ENCODE assay signal across 12 mouse cellular contexts in the genomic region with DNA sequence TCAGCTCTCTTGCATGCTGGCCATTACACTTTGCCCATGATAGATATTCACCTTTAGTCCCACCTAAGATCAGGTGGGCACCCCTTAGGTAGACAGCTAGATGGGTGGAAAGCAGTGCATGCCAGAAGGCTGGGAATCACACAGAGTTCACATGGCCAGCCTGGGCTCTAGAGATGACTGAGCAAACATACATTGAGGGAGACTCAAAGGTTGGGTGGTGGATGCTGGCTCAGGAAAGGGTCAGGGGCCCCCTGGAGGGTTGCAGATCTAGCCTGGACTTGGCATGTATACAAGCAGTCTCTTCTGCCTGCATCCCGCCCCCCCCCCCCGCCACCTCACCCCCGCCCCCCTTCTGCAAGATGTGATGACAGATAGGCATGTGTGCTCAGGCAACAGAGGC. TPM values are rescaled to one million over a fixed set of nuclear protein-coding genes. Genes with fewer than 3 reads are reported as not detected.
DNase-seq lines count a peak whose midpoint lies in the region; ATAC-seq and TF ChIP-seq lines count a peak whose summit lies in the region.
"Had no signal": no experiment of that assay in that cellular context is flagged by ENCODE, and none has a peak within 500 bp of the region (broad histone marks: within the 10 kb centered on the region; RNA-seq: fewer than 3 reads in every experiment).

No protein-coding gene starts in this region.

- TF ChIP-seq POLR2A in ES-Bruce4 (IDR thresholded peaks at IDR 0.05; ENCODE audit: insufficient read depth, low read length) = no peak

- ATAC-seq in forebrain, embryonic 12.5 days (ENCODE audit: low FRiP score) = no peak
- no peak for ATAC-seq in kidney, embryonic 14.5 days (ENCODE audit: low FRiP score, low TSS enrichment)
- 0 out of 2 replicates have a peak, but pooled peaks have one; percentile 18 for ATAC-seq in intestine, embryonic 16.5 days
- ATAC-seq: lung, postnatal 0 days had no signal

- no peaks in the 10 kb centered on the region for H3K9me3 ChIP-seq in forebrain, embryonic 12.5 days
- no peaks in the 10 kb centered on the region for H3K9me3 ChIP-seq in forebrain, embryonic 10.5 days
- H3K9me3 ChIP-seq in kidney, embryonic 14.5 days (ENCODE audit: control insufficient read depth, low read length) = no peaks in the 10 kb centered on the region
- no peaks in the 10 kb centered on the region for H3K9me3 ChIP-seq in ES-Bruce4 (replicated peaks; ENCODE audit: control insufficient read depth, insufficient read depth, low read length, poor library complexity, severe bottlenecking)
- no peaks in the 10 kb centered on the region for H3K9me3 ChIP-seq in intestine, embryonic 16.5 days (ENCODE audit: control insufficient read depth, low read length)

- H3K4me1 ChIP-seq in forebrain, embryonic 12.5 days = peaks cover 11% of the 10 kb centered on the region
- H3K4me1 ChIP-seq in forebrain, embryonic 10.5 days = peaks cover 22% of the 10 kb centered on the region
- H3K4me1 ChIP-seq in kidney, embryonic 14.5 days (ENCODE audit: control insufficient read depth, insufficient read depth, low read length) = peaks cover 9% of the 10 kb centered on the region; the same call in 1 of the 2 replicates
- no peaks in the 10 kb centered on the region for H3K4me1 ChIP-seq in ES-Bruce4 (ENCODE audit: control insufficient read depth, insufficient read depth, low read length)
- peaks cover 5% of the 10 kb centered on the region; the same call in 1 of the 2 replicates for H3K4me1 ChIP-seq in intestine, embryonic 16.5 days (ENCODE audit: control insufficient read depth, insufficient read depth, low read length)

- H3K4me2 ChIP-seq in forebrain, embryonic 12.5 days = peak overlapping the region; percentile 54; the same call in 1 of the 2 replicates
- H3K4me2 ChIP-seq in kidney, embryonic 14.5 days (replicated peaks; ENCODE audit: low read depth, low read length) = no peak overlapping the region
- no peak overlapping the region for H3K4me2 ChIP-seq in intestine, embryonic 16.5 days (ENCODE audit: low read depth, low read length)

- no peak overlapping the region for H3K27ac ChIP-seq in forebrain, embryonic 12.5 days
- no peak overlapping the region for H3K27ac ChIP-seq in forebrain, embryonic 10.5 days
- H3K27ac ChIP-seq in kidney, embryonic 14.5 days (ENCODE audit: low read depth, low read length) = no peak overlapping the region
- no peak overlapping the region for H3K27ac ChIP-seq in ES-Bruce4 (ENCODE audit: insufficient read depth, low read length)
- no peak overlapping the region for H3K27ac ChIP-seq in intestine, embryonic 16.5 days (ENCODE audit: low read length)

- TF ChIP-seq CTCF in ES-Bruce4 (IDR thresholded peaks at IDR 0.05; ENCODE audit: low read depth, low read length) = no peak

- WGBS in forebrain, embryonic 12.5 days = 33% methylated on average over 1 of the region's 3 CpGs
- WGBS in forebrain, embryonic 10.5 days = 40% methylated on average over 1 of the region's 3 CpGs
- 0% methylated on average over 3 of the region's 3 CpGs for WGBS in kidney, embryonic 14.5 days
- WGBS in intestine, embryonic 16.5 days = 0% methylated on average over 2 of the region's 3 CpGs

- no peak overlapping the region for H3K4me3 ChIP-seq in forebrain, embryonic 12.5 days (replicated peaks)
- no peak overlapping the region for H3K4me3 ChIP-seq in forebrain, embryonic 10.5 days
- peak overlapping the region; percentile 44; the same call in 1 of the 2 replicates for H3K4me3 ChIP-seq in kidney, embryonic 14.5 days (ENCODE audit: low read length)
- 0 out of 2 replicates have a peak overlapping the region, but pooled peaks have one; percentile 76 for H3K4me3 ChIP-seq in ES-Bruce4 (ENCODE audit: low read depth, low read length)
- H3K4me3 ChIP-seq in intestine, embryonic 16.5 days (ENCODE audit: low read length) = no peak overlapping the region

- DNase-seq in forebrain, embryonic 10.5 days (ENCODE audit: extremely low spot score, low spot score) = no peak
- no peak for DNase-seq in kidney, adult 18-20 months
- no peak for DNase-seq in spleen, postnatal 10 days (ENCODE audit: low spot score in 2 of 2)
- no peak for DNase-seq in thymus, postnatal 0 days (ENCODE audit: low spot score)
- DNase-seq: adrenal gland, postnatal 36 days; layer of hippocampus, postnatal 36 days; right cerebral cortex, postnatal 25 days had no signal

- H3K27me3 ChIP-seq in forebrain, embryonic 12.5 days = peaks cover 54% of the 10 kb centered on the region
- H3K27me3 ChIP-seq in forebrain, embryonic 10.5 days (ENCODE audit: poor library complexity, severe bottlenecking) = peaks cover 62% of the 10 kb centered on the region
- peaks cover 37% of the 10 kb centered on the region for H3K27me3 ChIP-seq in kidney, embryonic 14.5 days (ENCODE audit: control insufficient read depth, insufficient read depth, low read length)
- no peaks in the 10 kb centered on the region for H3K27me3 ChIP-seq in ES-Bruce4 (ENCODE audit: control insufficient read depth, insufficient read depth, low read length, poor library complexity, severe bottlenecking)
- H3K27me3 ChIP-seq in intestine, embryonic 16.5 days (replicated peaks; ENCODE audit: control insufficient read depth, insufficient read depth, low read length) = peaks cover 38% of the 10 kb centered on the region

- H3K36me3 ChIP-seq in forebrain, embryonic 12.5 days (replicated peaks) = no peaks in the 10 kb centered on the region
- no peaks in the 10 kb centered on the region for H3K36me3 ChIP-seq in forebrain, embryonic 10.5 days (replicated peaks)
- no peaks in the 10 kb centered on the region for H3K36me3 ChIP-seq in kidney, embryonic 14.5 days (ENCODE audit: control insufficient read depth, insufficient read depth, low read length)
- no peaks in the 10 kb centered on the region for H3K36me3 ChIP-seq in ES-Bruce4 (ENCODE audit: control insufficient read depth, insufficient read depth, low read length, poor library complexity, severe bottlenecking)
- no peaks in the 10 kb centered on the region for H3K36me3 ChIP-seq in intestine, embryonic 16.5 days (ENCODE audit: control insufficient read depth, insufficient read depth, low read length)

- H3K9ac ChIP-seq in forebrain, embryonic 12.5 days = no peak overlapping the region
- no peak overlapping the region for H3K9ac ChIP-seq in kidney, embryonic 14.5 days (ENCODE audit: low read depth, low read length)
- no peak overlapping the region for H3K9ac ChIP-seq in ES-Bruce4 (ENCODE audit: low read depth, poor library complexity, severe bottlenecking)
- H3K9ac ChIP-seq in intestine, embryonic 16.5 days (ENCODE audit: low read depth, low read length) = no peak overlapping the region

- TF ChIP-seq EP300 in ES-Bruce4 (IDR thresholded peaks at IDR 0.05; ENCODE audit: insufficient read depth, low read depth, low read length) = no peak

RNA-seq across cellular contexts. Expression of gene A930017K11Rik, which starts 1.7 kb away (rescaled TPM):
- polyA plus RNA-seq in forebrain, embryonic 12.5 days (2016; fragmentation: Nextera tagmentation; extraction: Ambion mirVana) = 0.08 and 0.13 TPM in 2 replicates
- 0.09 and 0.14 TPM in 2 replicates for polyA plus RNA-seq in forebrain, embryonic 10.5 days (2016; fragmentation: Nextera tagmentation; extraction: Ambion mirVana)
- polyA plus RNA-seq in kidney, embryonic 14.5 days (2014; fragmentation: Nextera tagmentation; extraction: Ambion mirVana) = 2.8 and 4.4 TPM in 2 replicates
- not detected in 2 replicates for polyA plus RNA-seq in ES-Bruce4 (2011; ENCODE audit: insufficient read depth, insufficient read length, low read depth, missing spikeins)
- polyA plus RNA-seq in intestine, embryonic 16.5 days (2015; fragmentation: Nextera tagmentation; extraction: Ambion mirVana) = 0.21 and 0.22 TPM in 2 replicates
- not detected in 2 replicates for polyA plus RNA-seq in thymus, postnatal 0 days (2015; fragmentation: Nextera tagmentation; extraction: Ambion mirVana)
- polyA plus RNA-seq: lung, postnatal 0 days had no signal

RNA-seq across cellular contexts. Expression of gene Nhlrc4, which starts 5.9 kb away (rescaled TPM):
- polyA plus RNA-seq in forebrain, embryonic 12.5 days (2016; fragmentation: Nextera tagmentation; extraction: Ambion mirVana) = 0.09 and 0.72 TPM in 2 replicates
- polyA plus RNA-seq in forebrain, embryonic 10.5 days (2016; fragmentation: Nextera tagmentation; extraction: Ambion mirVana) = 0.89 TPM in 1 of 2 replicates, not detected in the other
- polyA plus RNA-seq in kidney, embryonic 14.5 days (2014; fragmentation: Nextera tagmentation; extraction: Ambion mirVana) = 0.28 and 0.43 TPM in 2 replicates
- 1.2 TPM in 1 of 2 replicates, not detected in the other for polyA plus RNA-seq in ES-Bruce4 (2011; ENCODE audit: insufficient read depth, insufficient read length, low read depth, missing spikeins)
- 0.73 TPM in 1 of 2 replicates, not detected in the other for polyA plus RNA-seq in intestine, embryonic 16.5 days (2015; fragmentation: Nextera tagmentation; extraction: Ambion mirVana)
- 0.36 and 0.46 TPM in 2 replicates for polyA plus RNA-seq in thymus, postnatal 0 days (2015; fragmentation: Nextera tagmentation; extraction: Ambion mirVana)

RNA-seq across cellular contexts. Expression of gene Pigq, which starts 6.0 kb away (rescaled TPM):
- 51.4 and 53.0 TPM in 2 replicates for polyA plus RNA-seq in forebrain, embryonic 12.5 days (2016; fragmentation: Nextera tagmentation; extraction: Ambion mirVana)
- 68.4 and 75.6 TPM in 2 replicates for polyA plus RNA-seq in forebrain, embryonic 10.5 days (2016; fragmentation: Nextera tagmentation; extraction: Ambion mirVana)
- 51.5 and 77.2 TPM in 2 replicates for polyA plus RNA-seq in kidney, embryonic 14.5 days (2014; fragmentation: Nextera tagmentation; extraction: Ambion mirVana)
- 61.8 and 62.8 TPM in 2 replicates for polyA plus RNA-seq in ES-Bruce4 (2011; ENCODE audit: insufficient read depth, insufficient read length, low read depth, missing spikeins)
- polyA plus RNA-seq in intestine, embryonic 16.5 days (2015; fragmentation: Nextera tagmentation; extraction: Ambion mirVana) = 57.8 and 59.7 TPM in 2 replicates
- 28.8 and 34.6 TPM in 2 replicates for polyA plus RNA-seq in thymus, postnatal 0 days (2015; fragmentation: Nextera tagmentation; extraction: Ambion mirVana)

RNA-seq across cellular contexts. Expression of gene Rab40c, which starts 31.2 kb away (rescaled TPM):
- 35.1 and 36.5 TPM in 2 replicates for polyA plus RNA-seq in forebrain, embryonic 12.5 days (2016; fragmentation: Nextera tagmentation; extraction: Ambion mirVana)
- polyA plus RNA-seq in forebrain, embryonic 10.5 days (2016; fragmentation: Nextera tagmentation; extraction: Ambion mirVana) = 29.4 and 30.9 TPM in 2 replicates
- 17.2 and 20.4 TPM in 2 replicates for polyA plus RNA-seq in kidney, embryonic 14.5 days (2014; fragmentation: Nextera tagmentation; extraction: Ambion mirVana)
- polyA plus RNA-seq in ES-Bruce4 (2011; ENCODE audit: insufficient read depth, insufficient read length, low read depth, missing spikeins) = 21.3 and 22.7 TPM in 2 replicates
- polyA plus RNA-seq in intestine, embryonic 16.5 days (2015; fragmentation: Nextera tagmentation; extraction: Ambion mirVana) = 23.2 and 24.3 TPM in 2 replicates
- polyA plus RNA-seq in thymus, postnatal 0 days (2015; fragmentation: Nextera tagmentation; extraction: Ambion mirVana) = 14.9 and 20.0 TPM in 2 replicates

RNA-seq across cellular contexts. Expression of gene Capn15, which starts 34.9 kb away (rescaled TPM):
- polyA plus RNA-seq in forebrain, embryonic 12.5 days (2016; fragmentation: Nextera tagmentation; extraction: Ambion mirVana) = 30.6 and 31.7 TPM in 2 replicates
- 31.8 and 37.0 TPM in 2 replicates for polyA plus RNA-seq in forebrain, embryonic 10.5 days (2016; fragmentation: Nextera tagmentation; extraction: Ambion mirVana)
- polyA plus RNA-seq in kidney, embryonic 14.5 days (2014; fragmentation: Nextera tagmentation; extraction: Ambion mirVana) = 27.1 and 35.3 TPM in 2 replicates
- 14.2 and 17.0 TPM in 2 replicates for polyA plus RNA-seq in ES-Bruce4 (2011; ENCODE audit: insufficient read depth, insufficient read length, low read depth, missing spikeins)
- polyA plus RNA-seq in intestine, embryonic 16.5 days (2015; fragmentation: Nextera tagmentation; extraction: Ambion mirVana) = 22.3 and 24.5 TPM in 2 replicates
- polyA plus RNA-seq in thymus, postnatal 0 days (2015; fragmentation: Nextera tagmentation; extraction: Ambion mirVana) = 15.3 and 17.0 TPM in 2 replicates

Comparison
In these comparisons a context has a peak if more than half of its experiments do, and no peak if none do; other contexts are left out.
1. H3K4me3 ChIP-seq: peak in kidney, embryonic 14.5 days (single experiment) and ES-Bruce4 (single experiment); none in forebrain, embryonic 12.5 days (single experiment), forebrain, embryonic 10.5 days (single experiment) and intestine, embryonic 16.5 days (single experiment).